Mouse (Mus musculus): ENCODE data around the gene Dohh.

Dohh gene

GRCm38 (mm10) chr10:81430141-81430830 lies 46.1 kb downstream of the Dohh start:
- Histone ChIP-seq H3K27me3 (ENCODE audit: insufficient read depth, low read length) (peaks cover 47% of the 10 kb centered on the region), H3K36me3 (ENCODE audit: insufficient read depth, low read length) (no peaks in the 10 kb centered on the region), H3K4me1 (replicated peaks; ENCODE audit: low read depth, low read length) (peaks cover 79% of the 10 kb centered on the region), H3K4me3 (replicated peaks; ENCODE audit: low read length) (peak overlapping the region; percentile 86), H3K9me3 (ENCODE audit: low read length) (no peaks in the 10 kb centered on the region)
- TF ChIP-seq CTCF (conservative IDR thresholded peaks at IDR 0.05; ENCODE audit: low read length) (no peak), NANOG (IDR thresholded peaks at IDR 0.05; ENCODE audit: borderline replicate concordance, low read length) (no peak), POU5F1 (IDR thresholded peaks at IDR 0.05; ENCODE audit: borderline replicate concordance, low read length) (no peak)

DNA sequence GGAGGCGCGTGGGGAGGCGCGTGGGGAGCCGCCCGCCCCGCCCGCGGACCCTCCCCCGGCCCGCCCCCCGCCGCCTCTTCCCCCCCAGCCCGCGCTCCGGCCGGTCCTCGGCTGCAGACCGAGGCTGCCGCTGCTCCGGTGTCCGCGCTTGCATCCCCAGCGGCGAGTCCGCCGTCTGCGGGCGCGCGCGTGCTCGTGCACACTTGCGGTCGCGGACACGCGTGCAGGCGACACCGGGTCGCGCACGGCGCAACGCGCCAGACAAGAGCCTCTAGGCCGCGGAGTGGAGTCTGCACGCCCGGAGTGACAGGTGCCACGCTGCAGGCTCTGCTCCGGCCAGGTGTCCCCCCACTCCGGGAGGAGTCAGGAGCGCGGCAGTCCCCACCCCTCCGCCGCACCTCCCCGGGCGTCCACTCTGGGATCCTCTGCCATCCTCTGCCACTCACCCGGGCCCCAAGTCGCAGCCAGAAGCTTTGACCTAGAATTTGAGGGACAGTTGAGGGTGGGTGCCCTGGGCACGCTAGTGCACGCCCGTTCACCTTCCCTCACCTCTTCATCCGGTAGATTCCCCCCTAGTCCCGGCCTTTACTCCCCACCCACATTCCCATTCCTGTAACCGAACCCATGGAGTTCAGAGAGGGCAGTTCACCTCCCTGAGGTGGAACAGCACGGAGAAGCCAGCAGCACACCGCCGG lies 46.8 kb downstream of the Dohh start:
- H3K27me3 ChIP-seq (ENCODE audit: insufficient read depth, low read length), result peaks cover 40% of the 10 kb centered on the region
- H3K9me3 ChIP-seq (ENCODE audit: low read length), result no peaks in the 10 kb centered on the region
- no peak for TF ChIP-seq CTCF (conservative IDR thresholded peaks at IDR 0.05; ENCODE audit: low read length)
- TF ChIP-seq POU5F1 (IDR thresholded peaks at IDR 0.05; ENCODE audit: borderline replicate concordance, low read length), result no peak
- TF ChIP-seq NANOG (IDR thresholded peaks at IDR 0.05; ENCODE audit: borderline replicate concordance, low read length), result no peak
- peak overlapping the region; percentile 86 for H3K4me3 ChIP-seq (replicated peaks; ENCODE audit: low read length)
- H3K4me1 ChIP-seq (replicated peaks; ENCODE audit: low read depth, low read length), result peaks cover 72% of the 10 kb centered on the region
- no peaks in the 10 kb centered on the region for H3K36me3 ChIP-seq (ENCODE audit: insufficient read depth, low read length)

- no peaks in the 10 kb centered on the region for H3K9me3 ChIP-seq (ENCODE audit: low read length)
- peaks cover 34% of the 10 kb centered on the region for H3K27me3 ChIP-seq (ENCODE audit: insufficient read depth, low read length)
- no peak for TF ChIP-seq CTCF (conservative IDR thresholded peaks at IDR 0.05; ENCODE audit: low read length)
- no peak for TF ChIP-seq POU5F1 (IDR thresholded peaks at IDR 0.05; ENCODE audit: borderline replicate concordance, low read length)
- no peak for TF ChIP-seq NANOG (IDR thresholded peaks at IDR 0.05; ENCODE audit: borderline replicate concordance, low read length)
- peak overlapping the region; percentile 86 for H3K4me3 ChIP-seq (replicated peaks; ENCODE audit: low read length)
- no peaks in the 10 kb centered on the region for H3K36me3 ChIP-seq (ENCODE audit: insufficient read depth, low read length)
- peaks cover 67% of the 10 kb centered on the region for H3K4me1 ChIP-seq (replicated peaks; ENCODE audit: low read depth, low read length)
Measured at GRCm38 (mm10) chr10:81431526-81432168, 47.4 kb downstream of the Dohh start.

DNA sequence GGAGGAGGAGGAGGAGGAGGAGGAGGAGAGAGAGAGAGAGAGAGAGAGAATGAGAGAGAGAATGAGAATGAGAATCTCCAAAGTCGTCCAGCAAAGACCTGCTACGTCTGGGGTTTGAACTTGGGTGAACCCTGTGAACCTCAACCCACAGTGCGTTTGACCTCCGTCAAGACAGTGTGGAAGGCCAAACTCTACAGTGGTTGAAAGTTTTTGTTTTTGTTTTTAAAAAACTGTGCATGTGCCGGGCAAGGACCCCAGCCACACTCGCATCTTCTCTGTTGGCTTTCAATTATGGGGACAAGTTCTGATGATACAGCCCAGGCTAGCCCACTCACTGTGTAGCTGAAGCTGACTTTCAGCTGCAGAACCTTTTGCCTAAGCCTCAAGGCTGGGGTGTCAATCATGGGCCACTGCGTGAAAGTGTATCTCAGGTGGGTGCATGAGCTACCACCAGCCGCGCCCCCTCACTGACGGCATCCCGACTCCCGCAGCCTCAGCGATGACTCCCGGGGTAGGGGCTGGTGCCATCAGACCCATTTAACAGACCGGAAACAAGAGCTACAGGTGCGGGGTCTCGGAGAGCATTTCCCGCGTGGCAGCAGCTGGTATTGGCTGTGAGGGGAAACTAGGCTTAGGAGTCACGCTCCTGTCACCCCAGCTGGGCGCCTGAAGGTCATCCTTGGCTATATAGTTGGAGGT lies 48.1 kb downstream of the Dohh start:
- no peaks in the 10 kb centered on the region for H3K36me3 ChIP-seq (ENCODE audit: insufficient read depth, low read length)
- H3K4me3 ChIP-seq (replicated peaks; ENCODE audit: low read length), result no peak overlapping the region
- peaks cover 63% of the 10 kb centered on the region for H3K4me1 ChIP-seq (replicated peaks; ENCODE audit: low read depth, low read length)
- TF ChIP-seq NANOG (IDR thresholded peaks at IDR 0.05; ENCODE audit: borderline replicate concordance, low read length) (no peak), POU5F1 (IDR thresholded peaks at IDR 0.05; ENCODE audit: borderline replicate concordance, low read length) (no peak), CTCF (conservative IDR thresholded peaks at IDR 0.05; ENCODE audit: low read length) (no peak)
- no peaks in the 10 kb centered on the region for H3K9me3 ChIP-seq (ENCODE audit: low read length)
- H3K27me3 ChIP-seq (ENCODE audit: insufficient read depth, low read length), result peaks cover 28% of the 10 kb centered on the region

- Histone ChIP-seq H3K36me3 (ENCODE audit: insufficient read depth, low read length) (no peaks in the 10 kb centered on the region), H3K9me3 (ENCODE audit: low read length) (no peaks in the 10 kb centered on the region)
- no peak for TF ChIP-seq NANOG (IDR thresholded peaks at IDR 0.05; ENCODE audit: borderline replicate concordance, low read length)
Measured at GRCm38 (mm10) chr10:81432868-81433262, 48.6 kb downstream of the Dohh start.

GRCm38 (mm10) chr10:81433541-81434289 lies 49.5 kb downstream of the Dohh start:
- Histone ChIP-seq H3K4me3 (replicated peaks; ENCODE audit: low read length) (0 out of 2 replicates have a peak overlapping the region, but pooled peaks have one; percentile 41), H3K27me3 (ENCODE audit: insufficient read depth, low read length) (peaks cover 20% of the 10 kb centered on the region), H3K9me3 (ENCODE audit: low read length) (no peaks in the 10 kb centered on the region), H3K36me3 (ENCODE audit: insufficient read depth, low read length) (no peaks in the 10 kb centered on the region), H3K4me1 (replicated peaks; ENCODE audit: low read depth, low read length) (peaks cover 49% of the 10 kb centered on the region)
- TF ChIP-seq NANOG (IDR thresholded peaks at IDR 0.05; ENCODE audit: borderline replicate concordance, low read length), result no peak
- no peak for TF ChIP-seq CTCF (conservative IDR thresholded peaks at IDR 0.05; ENCODE audit: low read length)
- TF ChIP-seq POU5F1 (IDR thresholded peaks at IDR 0.05; ENCODE audit: borderline replicate concordance, low read length), result no peak

More at GRCm38 (mm10) chr10:81432868-81433262, 48.6 kb downstream of the Dohh start:
- Histone ChIP-seq H3K4me3 (replicated peaks; ENCODE audit: low read length) (peak overlapping the region; percentile 41; the same call in 1 of the 2 replicates), H3K27me3 (ENCODE audit: insufficient read depth, low read length) (peaks cover 22% of the 10 kb centered on the region), H3K4me1 (replicated peaks; ENCODE audit: low read depth, low read length) (peaks cover 57% of the 10 kb centered on the region)

DNA sequence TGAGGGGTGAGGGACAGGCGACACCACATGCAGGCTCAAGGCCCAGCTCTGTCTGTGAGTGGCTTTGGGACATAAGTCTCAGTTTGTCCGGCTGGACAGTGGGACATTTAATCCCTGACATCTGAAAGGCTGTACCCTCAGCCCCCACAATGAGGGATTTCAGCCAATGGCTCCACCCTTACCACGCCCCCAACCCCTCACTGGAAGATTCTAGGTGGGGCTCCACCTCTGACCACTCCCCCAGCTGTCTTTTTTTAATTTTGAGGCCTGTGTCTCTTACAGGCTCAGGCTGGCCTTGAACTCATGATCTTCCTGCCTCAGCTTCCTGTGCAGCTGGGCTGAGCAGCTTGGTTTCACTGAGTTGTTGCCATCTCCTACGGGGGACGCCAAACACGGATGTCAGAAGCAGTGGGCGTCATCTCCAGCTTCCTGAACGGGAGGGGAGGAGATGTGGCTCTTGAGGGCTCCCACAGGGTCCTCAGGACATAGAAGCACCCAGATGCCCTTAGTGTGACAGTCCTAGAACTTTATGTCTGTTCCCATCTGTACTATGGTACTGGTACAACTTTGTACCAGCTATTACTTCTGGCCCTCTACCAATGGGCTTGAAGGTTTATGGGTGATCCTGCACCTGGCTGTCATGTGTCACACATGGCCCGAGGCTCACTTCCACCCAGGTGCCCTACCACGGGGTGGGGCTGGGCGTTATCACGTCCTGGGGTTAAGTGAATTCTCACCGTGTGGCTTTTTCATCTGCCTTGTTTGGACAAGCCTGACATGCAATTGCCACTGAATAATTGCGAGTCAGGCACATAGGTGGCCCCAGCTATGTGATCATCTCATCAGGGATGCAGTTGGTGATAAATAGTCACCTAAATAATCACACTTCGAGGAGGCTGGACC lies 50.4 kb downstream of the Dohh start:
- no peaks in the 10 kb centered on the region for H3K36me3 ChIP-seq (ENCODE audit: insufficient read depth, low read length)
- TF ChIP-seq CTCF (conservative IDR thresholded peaks at IDR 0.05; ENCODE audit: low read length), result no peak
- TF ChIP-seq NANOG (IDR thresholded peaks at IDR 0.05; ENCODE audit: borderline replicate concordance, low read length), result no peak
- TF ChIP-seq POU5F1 (IDR thresholded peaks at IDR 0.05; ENCODE audit: borderline replicate concordance, low read length), result no peak
- peaks cover 20% of the 10 kb centered on the region for H3K27me3 ChIP-seq (ENCODE audit: insufficient read depth, low read length)
- no peak overlapping the region for H3K4me3 ChIP-seq (replicated peaks; ENCODE audit: low read length)
- H3K4me1 ChIP-seq (replicated peaks; ENCODE audit: low read depth, low read length), result peaks cover 40% of the 10 kb centered on the region
- no peaks in the 10 kb centered on the region for H3K9me3 ChIP-seq (ENCODE audit: low read length)
